Mouse (Mus musculus): ENCODE measurements at regions not wholly inside any gene's neighbourhood (a gene's known extent, or its start where the extent isn't known, plus 50 kb on each side); places are given as distances from the start of the nearest gene placed in this dataset.

- no peak for TF ChIP-seq CTCF (IDR thresholded peaks at IDR 0.05; ENCODE audit: borderline replicate concordance, insufficient read depth, low read length)
- TF ChIP-seq POLR2A (IDR thresholded peaks at IDR 0.05; ENCODE audit: low read depth, low read length), result no peak
These were observed 74.3 kb downstream of the Rps29 start for GRCm38 (mm10) chr12:69084656-69085055.
